Mouse (Mus musculus) limb, embryonic 11.5 days (tissue): ENCODE results near the gene Alad. TPM values are rescaled to one million over a fixed set of nuclear protein-coding genes. Genes with fewer than 3 reads are reported as not detected.

ENCODE experiments used
- ATAC-seq: fragments of 200-750 bp; cut with Nextera tagmentation; 2 replicates; pipeline ENCODE4 v1.8.0; 2017; ENCODE audit warnings: low read depth; ENCODE audit not compliant: insufficient number of reproducible peaks, low FRiP score, low TSS enrichment
- DNase-seq: peaks from one replicate; pipeline ENCODE4 v3.0.0-alpha.2; 2015; ENCODE audit warnings: low spot score
- H3K27ac ChIP-seq: fragments of 300-500 bp; sonication (generic); replicated peaks from 2 replicates; pipeline ENCODE4 v1.5.1; 2014; ENCODE audit warnings: low read depth, mild to moderate bottlenecking, low read length
- H3K27me3 ChIP-seq: fragments of 300-500 bp; sonication (generic); 2 replicates; pipeline ENCODE4 v1.6.1; 2014; ENCODE audit warnings: mild to moderate bottlenecking, low read length, mixed read lengths; ENCODE audit not compliant: control insufficient read depth, insufficient read depth
- H3K36me3 ChIP-seq: fragments of 300-500 bp; sonication (generic); 2 replicates; pipeline ENCODE4 v1.6.1; 2014; ENCODE audit warnings: mild to moderate bottlenecking, low read length, moderate library complexity, mixed read lengths; ENCODE audit not compliant: control insufficient read depth, insufficient read depth
- H3K4me1 ChIP-seq: fragments of 300-500 bp; sonication (generic); 2 replicates; pipeline ENCODE4 v1.6.1; 2014; ENCODE audit warnings: low read length, mixed read lengths; ENCODE audit not compliant: control insufficient read depth, insufficient read depth
- H3K4me2 ChIP-seq: fragments of 300-500 bp; sonication (generic); 2 replicates; pipeline ENCODE4 v1.6.1; 2014; ENCODE audit warnings: low read depth, mild to moderate bottlenecking, moderate library complexity; ENCODE audit not compliant: severe bottlenecking
- H3K4me3 ChIP-seq: fragments of 300-500 bp; sonication (generic); 2 replicates; pipeline ENCODE4 v1.5.1; 2014; ENCODE audit warnings: low read depth, low read length
- H3K9ac ChIP-seq: fragments of 300-500 bp; sonication (generic); 2 replicates; pipeline ENCODE4 v1.6.1; 2014; ENCODE audit warnings: mild to moderate bottlenecking, low read length
- H3K9me3 ChIP-seq: fragments of 300-500 bp; sonication (generic); 2 replicates; pipeline ENCODE4 v1.6.1; 2016; ENCODE audit warnings: low read length; ENCODE audit not compliant: control insufficient read depth
- WGBS: fragments of 180-500 bp; shearing (Covaris S2); extraction: QIAGEN DNeasy Blood & Tissue Kit; methylation state at CpG from one replicate; pipeline ENCODE4 v1.1.7; 2014; 5-methylcytosine and 5-hydroxymethylcytosine counted together
- polyA plus RNA-seq: library from polyadenylated mRNA; unstranded; fragments of >200 nt; fragmentation: Nextera tagmentation; extraction: Ambion mirVana; gene quantifications from 2 replicates; pipeline ENCODE4 v1.2.1, GENCODE M21; 2014

The Alad gene
- 87.8 and 95.9 TPM in 2 replicates for polyA plus RNA-seq

DNA sequence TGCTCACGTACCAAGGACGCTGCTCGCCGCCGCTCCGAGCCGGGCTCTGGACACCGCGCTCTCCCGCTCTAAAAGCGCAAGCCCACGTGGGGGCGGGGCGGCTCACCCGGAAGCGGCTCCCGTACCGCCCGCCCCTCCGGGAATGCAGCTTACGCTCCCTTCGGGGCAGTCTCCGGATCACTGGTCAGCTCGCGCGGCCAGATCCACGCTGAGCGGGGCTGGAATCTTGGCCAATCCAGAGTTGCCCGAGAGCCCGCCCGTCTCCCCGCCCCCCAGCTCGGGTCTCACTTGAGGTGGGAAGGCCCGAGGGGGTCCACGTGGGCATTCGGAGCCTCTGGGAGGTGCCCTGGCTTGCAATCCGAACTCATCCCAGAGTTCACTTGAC, at the start of gene Alad:
Gene Alad (minus strand): TSS at position 70 of the 385 bp plus-strand sequence.
- Histone ChIP-seq H3K4me3 (peak within 1 kb of the TSS; percentile 64), H3K9me3 (no peaks in the 10 kb centered on the region), H3K4me1 (peaks cover 17% of the 10 kb centered on the region), H3K9ac (peak within 1 kb of the TSS; percentile 64), H3K4me2 (peak within 1 kb of the TSS; percentile 67), H3K27me3 (no peaks in the 10 kb centered on the region), H3K36me3 (peaks cover 2% of the 10 kb centered on the region; the same call in 1 of the 2 replicates), H3K27ac (peak within 1 kb of the TSS; percentile 60)
- peak; percentile 87 for DNase-seq
- ATAC-seq = peak; percentile 85
- WGBS = under 1% methylated on average over 37 of the region's 37 CpGs

DNA sequence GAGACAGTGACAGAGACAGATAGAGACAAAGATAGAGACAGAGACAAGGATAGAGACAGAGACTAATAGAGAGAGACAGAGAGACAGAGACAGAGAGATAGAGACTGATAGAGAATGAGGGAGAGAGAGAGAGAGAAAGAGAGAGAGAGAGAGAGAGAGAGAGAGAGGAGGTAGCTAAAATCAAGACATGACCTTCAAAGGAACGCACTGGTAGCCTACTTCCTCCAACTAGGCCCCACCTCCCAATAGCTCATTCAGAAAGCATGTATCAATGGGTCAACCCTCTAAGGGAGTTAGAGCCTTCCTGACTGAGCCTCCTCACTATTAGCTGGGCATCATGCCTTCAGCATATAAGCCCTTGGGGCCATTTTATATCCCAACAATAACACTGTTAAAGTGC, 48.6 kb upstream of the Alad start:
- Histone ChIP-seq H3K36me3 (no peaks in the 10 kb centered on the region), H3K4me2 (no peak overlapping the region), H3K9me3 (no peaks in the 10 kb centered on the region), H3K4me3 (no peak overlapping the region), H3K4me1 (no peaks in the 10 kb centered on the region), H3K27me3 (no peaks in the 10 kb centered on the region), H3K27ac (no peak overlapping the region), H3K9ac (no peak overlapping the region)
- DNase-seq (no peak), ATAC-seq (no peak)
- 65% methylated on average over 1 of the region's 1 CpGs for WGBS

DNA sequence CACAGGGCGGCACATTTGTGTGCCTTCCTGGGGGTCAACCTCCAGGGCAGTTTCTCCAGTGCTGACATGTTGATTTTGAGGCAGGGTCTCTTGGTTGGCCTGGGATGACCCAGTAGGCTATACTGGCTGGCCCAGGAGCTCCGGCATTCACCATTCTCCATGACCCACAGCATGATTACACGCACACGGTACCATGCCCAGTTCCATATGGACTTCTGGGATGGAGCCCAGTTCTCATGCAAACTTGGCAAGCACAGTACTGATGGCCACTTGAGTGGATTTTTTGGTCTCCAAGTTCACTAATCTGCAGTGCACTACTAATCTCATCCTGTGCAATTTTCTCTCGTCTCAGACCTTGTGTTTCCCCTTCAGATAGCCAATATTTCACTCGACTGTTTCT, 48.0 kb upstream of the Alad start:
- Histone ChIP-seq H3K4me2 (no peak overlapping the region), H3K9me3 (no peaks in the 10 kb centered on the region), H3K27ac (no peak overlapping the region), H3K4me1 (no peaks in the 10 kb centered on the region), H3K4me3 (no peak overlapping the region), H3K27me3 (no peaks in the 10 kb centered on the region), H3K9ac (no peak overlapping the region), H3K36me3 (no peaks in the 10 kb centered on the region)
- DNase-seq (no peak), ATAC-seq (no peak)
- 94% methylated on average over 6 of the region's 6 CpGs for WGBS

DNA sequence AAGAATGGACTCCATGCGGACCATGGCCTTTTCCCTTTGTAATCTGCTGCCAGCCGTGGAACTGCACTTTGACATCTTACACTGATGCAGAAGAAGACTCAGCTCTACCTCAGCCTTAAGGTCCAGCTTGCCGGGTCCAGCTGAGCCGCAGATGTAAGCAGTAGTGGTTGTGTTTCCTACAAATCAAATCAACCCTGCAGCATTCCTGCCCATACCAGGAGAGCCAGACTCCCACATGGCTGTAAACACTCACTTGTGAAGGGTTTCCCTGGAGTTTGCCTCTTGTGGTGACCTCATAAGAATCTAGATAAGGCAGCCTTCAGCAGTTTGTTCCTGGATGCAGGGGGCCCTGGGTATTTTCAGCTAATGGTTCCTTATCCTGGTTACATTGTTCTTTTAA, 46.8 kb upstream of the Alad start:
- no peak for ATAC-seq
- WGBS = 84% methylated on average over 4 of the region's 4 CpGs
- no peak overlapping the region for H3K4me2 ChIP-seq

DNA sequence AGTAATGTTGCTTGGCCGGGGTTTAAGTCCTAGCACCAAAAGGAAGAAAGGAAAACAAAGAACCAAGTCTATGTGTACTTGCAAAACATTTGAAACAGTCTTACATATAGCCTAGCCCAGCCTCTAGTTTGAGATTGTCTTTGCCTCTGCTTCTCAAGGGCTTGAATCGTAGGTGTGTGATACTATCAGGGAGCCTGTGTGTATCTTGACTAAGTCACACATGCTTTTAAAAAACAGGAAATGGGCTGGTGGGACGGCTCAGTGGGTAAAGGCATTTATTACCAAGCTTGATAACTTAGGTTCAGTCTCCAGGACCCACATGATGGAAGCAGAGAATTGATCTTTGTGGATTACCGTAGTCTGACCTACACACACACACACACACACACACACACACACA, 42.3 kb upstream of the Alad start:
- Histone ChIP-seq H3K4me2 (no peak overlapping the region), H3K9me3 (no peaks in the 10 kb centered on the region), H3K4me3 (no peak overlapping the region), H3K27ac (no peak overlapping the region), H3K27me3 (no peaks in the 10 kb centered on the region), H3K9ac (no peak overlapping the region), H3K36me3 (no peaks in the 10 kb centered on the region), H3K4me1 (no peaks in the 10 kb centered on the region)
- ATAC-seq (no peak), DNase-seq (no peak)
- WGBS = 73% methylated on average over 4 of the region's 4 CpGs

More for the DNA sequence above, 46.8 kb upstream of the Alad start:
- Histone ChIP-seq H3K27me3 (no peaks in the 10 kb centered on the region), H3K9me3 (no peaks in the 10 kb centered on the region), H3K27ac (no peak overlapping the region), H3K36me3 (no peaks in the 10 kb centered on the region), H3K4me3 (no peak overlapping the region), H3K4me1 (no peaks in the 10 kb centered on the region), H3K9ac (no peak overlapping the region)
- no peak for DNase-seq

DNA sequence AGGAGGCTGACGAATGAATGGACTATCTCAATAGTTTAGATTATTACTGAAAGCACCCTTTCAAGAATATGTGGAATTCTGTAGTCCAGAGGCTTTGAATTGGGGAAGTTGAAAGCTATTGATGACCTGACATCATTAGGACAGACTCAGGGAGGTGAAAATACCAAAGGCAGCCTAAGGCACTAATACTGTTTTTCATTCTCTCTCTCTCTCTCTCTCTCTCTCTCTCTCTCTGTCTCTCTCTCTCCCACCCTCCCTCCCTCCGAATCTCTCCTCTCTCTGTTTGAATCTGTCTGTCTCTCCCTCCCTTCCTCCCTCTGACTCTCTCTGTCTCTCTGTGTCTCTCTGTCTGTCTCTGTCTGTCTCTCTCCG, 41.9 kb upstream of the Alad start:
- Histone ChIP-seq H3K27me3 (no peaks in the 10 kb centered on the region), H3K27ac (no peak overlapping the region), H3K4me2 (no peak overlapping the region), H3K36me3 (no peaks in the 10 kb centered on the region), H3K4me1 (no peaks in the 10 kb centered on the region), H3K9ac (no peak overlapping the region), H3K4me3 (no peak overlapping the region), H3K9me3 (no peaks in the 10 kb centered on the region)
- ATAC-seq (no peak), DNase-seq (no peak)
- 70% methylated on average over 3 of the region's 3 CpGs for WGBS

DNA sequence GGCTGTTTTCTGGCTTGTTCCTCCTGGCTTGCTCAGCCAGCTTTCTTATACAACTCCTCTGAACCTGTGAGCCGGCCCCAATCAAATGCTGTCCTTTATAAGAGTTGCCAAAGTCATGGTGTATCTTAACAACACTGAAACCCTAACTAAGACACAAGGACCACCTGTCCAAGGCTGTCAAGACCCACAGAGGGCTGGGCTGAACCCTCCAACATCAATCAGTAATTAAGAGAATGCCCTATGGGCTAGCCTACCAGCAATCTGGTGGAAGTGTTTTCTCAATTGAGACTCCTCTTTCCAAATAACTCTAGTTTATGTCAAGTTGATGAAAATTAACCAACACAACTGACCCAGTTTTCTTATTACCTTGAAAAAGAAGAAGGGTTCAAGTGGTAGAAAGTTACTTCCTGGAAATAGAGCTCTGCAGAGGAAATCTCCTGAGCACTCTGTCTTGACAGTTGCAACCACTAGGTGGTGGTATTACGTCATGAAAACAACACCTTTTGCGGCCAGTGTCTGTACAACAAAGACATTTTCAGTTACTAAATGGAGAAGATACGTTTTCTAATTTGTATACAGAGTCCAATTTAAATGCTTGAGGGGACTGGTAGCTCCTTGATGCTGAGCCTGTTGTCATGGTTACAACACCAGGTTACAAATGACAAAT, 41.4 kb upstream of the Alad start:
- 22% methylated on average over 4 of the region's 4 CpGs for WGBS
- ATAC-seq (no peak), DNase-seq (peak; percentile 79)

DNA sequence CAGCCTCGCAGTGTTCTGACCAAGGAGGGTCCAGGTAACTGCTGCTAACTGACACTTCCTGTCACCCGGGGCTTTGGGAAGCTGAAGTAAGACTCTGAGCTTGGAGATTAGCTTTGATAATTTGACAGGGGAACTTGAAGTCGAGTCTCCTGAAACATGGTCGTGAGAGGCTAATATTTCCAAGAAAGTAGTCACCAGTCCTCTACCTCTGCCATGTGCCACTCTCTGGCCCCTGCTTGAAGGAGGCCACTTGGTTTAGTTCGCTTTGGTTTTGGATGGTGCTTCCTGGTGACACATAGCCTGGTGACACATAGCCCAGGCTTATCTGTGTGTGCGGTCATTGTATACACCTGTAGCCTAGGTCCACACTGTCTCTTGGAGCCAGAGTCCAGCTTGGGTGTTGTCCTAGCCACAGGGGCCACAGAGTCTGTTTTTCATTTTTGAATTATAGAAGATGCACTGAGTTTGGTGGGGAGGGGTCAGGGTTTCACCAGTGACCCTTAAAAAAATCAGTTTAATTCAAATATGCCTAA, 40.1 kb upstream of the Alad start, which contains the start of gene Rgs3:
Gene Rgs3 (plus strand): TSS at position 51 of the 533 bp plus-strand sequence.
- no peak within 1 kb of the TSS for H3K4me3 ChIP-seq
- H3K4me2 ChIP-seq = no peak within 1 kb of the TSS
- DNase-seq (no peak), ATAC-seq (no peak)
- H3K9me3 ChIP-seq = no peaks in the 10 kb centered on the region
- H3K27me3 ChIP-seq = no peaks in the 10 kb centered on the region
- H3K4me1 ChIP-seq = no peaks in the 10 kb centered on the region
- H3K27ac ChIP-seq = no peak within 1 kb of the TSS
- WGBS = 55% methylated on average over 6 of the region's 6 CpGs
- H3K36me3 ChIP-seq = no peaks in the 10 kb centered on the region
- H3K9ac ChIP-seq = no peak within 1 kb of the TSS

More for the DNA sequence above, 41.4 kb upstream of the Alad start:
- H3K27ac ChIP-seq = no peak overlapping the region
- H3K36me3 ChIP-seq = no peaks in the 10 kb centered on the region
- no peaks in the 10 kb centered on the region for H3K4me1 ChIP-seq
- no peak overlapping the region for H3K4me3 ChIP-seq
- no peak overlapping the region for H3K9ac ChIP-seq
- no peak overlapping the region for H3K4me2 ChIP-seq
- no peaks in the 10 kb centered on the region for H3K27me3 ChIP-seq
- no peaks in the 10 kb centered on the region for H3K9me3 ChIP-seq
